Mouse (Mus musculus): ENCODE data around the gene Sned1.

Sned1 gene

DNA sequence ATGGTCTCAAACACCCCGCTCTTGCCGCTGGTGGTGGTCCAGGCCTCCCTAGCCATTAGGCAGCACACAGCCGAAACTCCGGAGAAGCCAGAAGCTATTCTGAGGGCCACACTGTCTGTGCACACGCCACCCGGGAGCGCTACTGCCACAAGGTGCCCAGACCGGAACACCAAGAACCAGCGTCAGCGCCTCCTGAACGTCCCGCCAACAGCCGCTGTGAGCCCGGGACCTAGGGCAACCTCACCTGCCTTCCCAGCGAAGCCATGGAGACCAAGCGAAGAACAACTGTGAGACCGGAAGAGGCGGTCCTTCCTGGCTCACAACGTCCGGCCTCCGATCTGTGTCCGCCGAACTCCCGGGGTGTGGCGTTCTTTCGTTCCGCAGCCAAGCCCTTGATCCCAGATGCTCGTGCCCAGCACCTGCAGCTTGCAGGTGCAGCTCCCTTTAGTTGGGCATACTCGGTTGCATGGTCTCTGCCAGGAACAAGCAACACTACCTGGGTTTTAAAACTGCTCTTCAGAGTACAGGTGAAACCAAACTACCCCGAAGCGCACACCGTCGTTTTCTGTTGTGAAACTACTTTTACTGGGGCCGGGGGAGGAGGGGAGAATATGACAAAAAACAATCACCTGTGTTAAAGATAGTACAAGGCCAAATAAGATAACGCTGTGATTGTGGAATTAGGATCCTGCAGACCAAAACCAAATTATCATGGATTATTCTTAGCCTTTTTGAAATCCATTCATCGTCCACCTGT lies 70.1 kb downstream of the Sned1 start, which contains the start of gene Mterf4:
Gene Mterf4, minus strand, starts transcription at position 335 of the 757 bp plus-strand sequence.
- DNase-seq (ENCODE audit: low spot score in 2 of 2) = peak; percentile 18 to 77

DNA sequence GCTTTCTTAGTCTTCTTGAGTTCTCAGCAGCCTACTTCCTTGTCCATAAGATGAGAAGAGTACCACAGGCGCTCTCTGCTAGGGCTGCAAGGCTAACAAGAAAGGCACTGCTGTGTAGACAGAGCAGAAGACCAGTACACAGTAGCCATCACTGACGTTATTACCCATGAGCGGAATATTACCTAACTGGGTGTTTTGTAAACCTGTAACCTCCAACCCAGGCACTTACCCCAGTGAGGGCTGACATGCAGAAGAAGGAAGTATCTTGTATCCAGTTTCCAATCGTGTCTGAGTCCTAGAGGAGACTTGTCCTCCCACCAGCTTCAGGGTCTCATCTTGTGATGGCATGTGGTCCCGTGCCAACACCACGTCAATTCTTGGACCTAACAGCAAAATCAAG lies 88.3 kb downstream of the Sned1 start:
- DNase-seq (ENCODE audit: low spot score in 2 of 2) = no peak

DNA sequence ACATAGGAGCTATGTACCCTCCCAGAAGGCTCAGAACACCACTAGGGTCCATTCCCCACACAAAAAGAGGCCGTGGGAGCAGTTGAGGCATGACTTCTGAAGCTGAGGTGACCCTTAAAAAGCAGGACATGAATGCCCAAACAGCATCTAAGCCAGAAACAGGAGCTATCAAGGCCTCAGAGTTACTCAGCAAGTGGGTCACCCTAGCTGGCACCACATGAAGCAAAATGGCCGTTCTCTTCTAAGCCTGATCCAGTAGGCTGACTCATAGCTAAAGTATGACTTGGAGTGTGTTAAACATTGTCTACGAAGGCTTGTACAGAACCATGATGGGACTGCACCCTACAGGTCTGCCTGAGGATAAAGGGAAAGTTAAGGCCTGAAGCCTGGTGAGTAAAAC lies 90.8 kb downstream of the Sned1 start:
- no peak for DNase-seq (ENCODE audit: low spot score in 2 of 2)

DNA sequence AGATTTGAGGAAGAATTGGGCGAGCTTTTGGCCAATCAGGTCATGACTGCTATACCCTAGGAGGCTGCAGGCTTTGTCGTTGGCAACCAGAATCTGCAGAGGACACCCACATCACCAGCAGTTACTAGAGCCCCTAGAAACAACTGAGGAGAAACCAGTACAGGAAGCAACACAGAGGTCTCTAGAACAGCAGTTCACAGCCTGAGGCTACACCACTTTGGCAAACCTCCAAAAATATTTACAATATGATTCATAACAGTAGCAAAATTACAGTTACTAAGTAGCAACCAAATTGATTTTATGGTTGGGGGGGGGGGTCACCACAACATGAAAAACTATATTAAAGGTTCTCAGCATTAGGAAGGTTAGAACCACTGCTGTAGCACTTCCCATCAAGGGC lies 99.0 kb downstream of the Sned1 start:
- no peak for DNase-seq (ENCODE audit: low spot score in 2 of 2)

GRCm38 (mm10) chr1:93342648-93343503 lies 107.2 kb downstream of the Sned1 start, which contains the start of the genes Ppp1r7 and Pask:
Ppp1r7 (plus strand) TSS chr1:93342854.
Pask (minus strand) TSS chr1:93343482.
- peak; percentile 87 to 96 for DNase-seq (ENCODE audit: low spot score in 2 of 2)

- peak; percentile 91 to 96 for DNase-seq (ENCODE audit: low spot score in 2 of 2)
Observed at GRCm38 (mm10) chr1:93343504-93344047, 107.9 kb downstream of the Sned1 start.

GRCm38 (mm10) chr1:93347176-93347575 lies 111.5 kb downstream of the Sned1 start:
- peak; percentile 34 to 35 for DNase-seq (ENCODE audit: low spot score in 2 of 2)

DNA sequence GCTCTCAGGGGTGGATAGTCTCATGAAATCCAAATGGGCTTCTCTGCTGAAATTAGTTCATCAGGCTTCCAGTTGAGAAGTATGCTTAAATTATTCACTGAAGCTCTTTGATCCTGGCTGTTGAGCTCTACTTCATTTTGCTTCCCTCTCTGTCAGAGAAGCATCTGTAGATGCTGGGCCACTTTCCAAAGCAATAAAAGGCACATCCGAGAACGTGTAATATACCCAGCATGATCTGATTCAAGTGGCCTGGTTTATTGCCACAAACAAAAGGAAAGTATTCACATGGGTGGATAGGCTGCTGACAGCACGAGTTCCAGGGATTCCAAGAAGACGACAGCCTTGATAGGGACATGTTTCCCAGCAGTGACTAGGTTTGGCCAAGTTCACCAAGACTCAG lies 114.1 kb downstream of the Sned1 start:
- DNase-seq (ENCODE audit: low spot score in 2 of 2) = no peak

Data from left cerebral cortex, adult 9 months (tissue).